Mouse (Mus musculus): ENCODE results near the gene Spert.

DNA sequence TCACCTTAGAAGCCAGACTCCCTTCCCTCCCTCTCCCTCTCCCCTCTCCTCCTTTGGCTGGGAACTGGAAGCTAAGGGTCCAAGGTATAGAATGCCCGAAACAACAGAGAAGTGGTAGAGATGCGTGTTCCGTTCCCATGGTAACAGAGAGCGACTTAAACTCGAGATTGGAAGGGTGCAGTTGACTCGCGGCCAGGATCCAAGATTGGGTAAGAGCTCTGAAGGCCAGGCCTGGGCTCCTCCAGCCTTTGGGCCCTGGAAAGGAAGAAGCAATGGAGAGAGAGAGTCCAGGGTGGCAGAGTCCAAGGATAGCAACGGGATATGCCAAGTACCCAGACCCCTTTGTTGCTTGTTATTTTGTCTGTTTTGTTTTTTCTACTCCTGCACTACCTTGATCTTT lies 49.2 kb upstream of the Spert start, which contains the start of gene Erich6b:
- TF ChIP-seq GATA1 (IDR thresholded peaks at IDR 0.05; ENCODE audit: low read length) (no peak), TAL1 (IDR thresholded peaks at IDR 0.05; ENCODE audit: low read length) (no peak)

Measured in erythroblast, embryonic 14.5 days (primary cell).